Mouse (Mus musculus) ovary, adult 10 weeks (tissue): Measurements from ENCODE around the gene Slc9a7. TPM values are rescaled to one million over a fixed set of nuclear protein-coding genes. Genes with fewer than 3 reads are reported as not detected.

ENCODE experiments used
- polyA plus RNA-seq: library from polyadenylated mRNA; stranded (reverse); fragments of 350-450 nt; fragmentation: Illumina TruSeq; extraction: RNeasy Lipid Tissue Mini Kit (QIAGEN cat#74804); gene quantifications from one replicate; pipeline ENCODE4 v1.2.3, GENCODE M21; 2014

Gene Slc9a7
- polyA plus RNA-seq: 41.9 TPM

GRCm38 (mm10) chrX:20291282-20292039, at the start of gene Slc9a7:
TSS of gene Slc9a7 (minus strand) at chrX:20291807.

GRCm38 (mm10) chrX:20059381-20059971, 232.1 kb downstream of the Slc9a7 start, which contains the start of gene Chst7:
TSS of gene Chst7 (plus strand) at chrX:20059560.

Other genes with a start within 250 kb of the Slc9a7 start
- 1.7 TPM for gene Chst7, start 232.2 kb downstream of the Slc9a7 start, polyA plus RNA-seq
- gene Rp2, start 72.7 kb upstream of the Slc9a7 start, polyA plus RNA-seq: 95.9 TPM
- gene Jade3, start 133.9 kb upstream of the Slc9a7 start, polyA plus RNA-seq: 62.6 TPM